Mouse (Mus musculus) liver, postnatal 0 days (tissue): Measurements from ENCODE around the gene L3mbtl4.

Source experiments
- CTCF ChIP-seq: sonication (generic); IDR thresholded peaks from 2 replicates; pipeline ENCODE4 v1.5.1; 2016; ENCODE audit warnings: antibody characterized with exemption, low read depth
- EP300 ChIP-seq: IDR thresholded peaks from 2 replicates; pipeline ENCODE4 v1.6.1; 2016; ENCODE audit warnings: antibody characterized with exemption, low read depth, mild to moderate bottlenecking

GRCm38 (mm10) chr17:68758428-68758827 is 484.8 kb downstream of the L3mbtl4 start:
- TF ChIP-seq CTCF = no peak
- no peak for TF ChIP-seq EP300
